Mouse (Mus musculus): ENCODE results near the gene Mok.

The Mok gene

DNA sequence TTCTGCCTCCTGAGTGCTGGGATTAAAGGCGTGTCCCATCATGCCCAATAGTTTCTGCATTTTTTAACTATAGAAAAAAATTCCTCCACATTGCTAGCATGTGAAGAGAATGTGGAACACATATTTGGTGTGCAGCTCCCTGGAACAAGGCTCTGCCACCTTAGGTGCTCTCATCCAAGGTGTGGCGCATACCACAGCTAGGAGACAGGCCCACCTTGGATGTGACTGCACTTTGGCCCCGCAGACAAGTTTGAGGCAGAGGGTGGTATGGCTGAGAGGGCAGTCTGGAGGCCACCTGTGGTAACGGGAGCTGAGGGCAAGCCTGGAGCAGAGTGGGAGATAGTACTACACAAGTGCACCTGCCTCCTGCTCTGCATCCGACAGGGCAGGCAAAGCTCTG is 31.9 kb downstream of the Mok start:
- no peak for DNase-seq (ENCODE audit: low spot score in 2 of 2)

DNA sequence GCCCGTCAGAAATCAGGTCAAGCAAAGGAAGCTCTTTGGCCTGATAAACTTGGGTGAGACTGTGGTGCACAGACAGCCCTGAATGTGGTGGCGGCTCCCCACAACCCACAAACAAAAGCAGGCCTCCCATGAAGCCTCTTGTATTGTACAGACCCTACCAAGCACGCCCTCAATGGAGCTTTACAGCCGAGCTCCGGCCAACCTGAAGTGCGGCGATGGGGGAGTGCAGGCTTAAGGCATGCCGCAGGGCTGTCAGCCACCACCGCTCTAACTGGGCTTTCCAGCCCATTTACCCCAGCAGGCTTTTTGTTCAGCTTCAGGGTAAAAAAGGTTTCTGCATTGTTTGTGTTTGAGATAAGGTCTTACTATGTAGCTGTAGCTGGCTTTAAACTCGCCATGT is 32.3 kb downstream of the Mok start:
- no peak for DNase-seq (ENCODE audit: low spot score in 2 of 2)

DNA sequence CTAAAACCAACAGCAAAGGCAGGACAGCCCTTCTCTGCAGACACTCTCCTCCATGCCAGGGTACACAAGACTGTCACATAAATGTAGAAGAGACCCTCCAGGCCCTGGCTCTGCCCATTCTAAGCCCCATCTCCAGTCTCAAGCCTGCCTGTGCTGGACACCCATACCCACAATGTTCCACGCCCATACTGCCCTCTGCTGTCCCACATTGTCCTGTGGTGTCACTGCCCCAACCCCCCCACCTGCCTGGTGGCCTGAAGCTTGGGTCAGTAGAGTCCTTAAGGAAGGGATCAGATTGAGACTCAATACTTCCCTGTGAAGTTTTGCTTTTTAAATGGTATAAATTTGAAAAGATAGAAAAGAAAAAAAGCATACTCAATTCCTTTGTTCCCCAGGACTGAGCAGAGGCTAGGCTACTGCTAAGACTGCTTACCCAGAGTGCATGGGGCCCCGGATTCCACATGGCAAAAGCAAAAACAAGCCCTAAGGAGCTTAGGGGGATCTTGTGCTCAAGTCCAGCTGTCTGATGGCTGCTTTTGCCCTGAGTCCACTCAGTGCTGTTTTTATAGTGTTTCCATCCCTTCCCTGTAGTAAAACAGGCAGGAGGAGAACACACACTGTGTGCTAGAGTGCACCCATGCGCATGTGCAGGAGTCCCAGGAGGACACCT is 34.3 kb downstream of the Mok start:
- no peak for DNase-seq (ENCODE audit: low spot score in 2 of 2)

DNA sequence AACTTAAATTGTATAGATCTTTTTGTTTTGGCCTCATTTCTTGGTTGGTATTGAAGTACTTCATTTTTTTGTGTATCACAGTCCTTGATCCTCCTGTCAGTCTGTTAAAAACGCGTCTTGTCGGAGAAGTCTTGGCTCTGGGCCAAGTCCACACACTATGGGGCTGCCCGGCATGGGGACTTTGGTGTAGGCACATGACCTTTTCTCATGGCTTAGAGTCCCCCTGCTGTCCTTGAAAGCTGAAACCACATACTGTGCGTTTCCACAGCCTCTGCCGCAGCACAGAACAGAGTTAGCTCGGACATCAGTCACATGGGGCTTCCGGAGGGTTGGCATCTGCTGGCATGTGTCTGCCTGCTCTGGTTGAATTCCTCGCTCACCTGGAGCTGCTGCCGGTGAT is 36.5 kb downstream of the Mok start:
- DNase-seq (ENCODE audit: low spot score in 2 of 2) = no peak

DNA sequence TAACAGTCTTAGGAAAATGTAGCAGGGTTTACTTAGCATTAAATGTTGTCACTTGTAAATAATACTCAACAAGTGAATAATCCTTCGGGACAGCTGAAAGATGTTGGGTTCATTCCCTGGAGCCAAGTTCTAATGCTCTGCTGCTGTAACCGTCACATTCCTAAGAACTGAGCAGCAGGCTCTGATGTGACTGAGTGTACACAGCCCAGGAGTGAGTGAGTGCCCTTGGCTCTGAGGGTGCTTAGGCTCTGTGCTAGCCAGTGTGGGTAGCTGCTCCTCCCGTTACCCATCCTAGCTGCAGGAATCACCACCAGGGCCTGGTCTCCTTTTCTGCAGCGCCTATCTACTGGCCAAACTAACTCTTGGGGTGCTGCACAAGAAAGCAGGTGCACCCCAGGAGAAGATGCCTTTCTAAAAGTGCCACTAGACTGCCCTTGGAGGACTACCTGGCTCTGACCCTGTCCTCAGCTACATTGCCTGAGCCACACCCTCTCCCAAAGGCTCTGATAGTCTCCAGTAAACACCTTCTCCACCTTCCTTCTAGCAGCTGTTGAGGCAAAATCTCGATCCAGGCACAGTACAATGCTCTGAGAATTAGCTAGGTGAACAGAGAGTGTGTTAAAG is 38.0 kb downstream of the Mok start:
- no peak for DNase-seq (ENCODE audit: low spot score in 2 of 2)

DNA sequence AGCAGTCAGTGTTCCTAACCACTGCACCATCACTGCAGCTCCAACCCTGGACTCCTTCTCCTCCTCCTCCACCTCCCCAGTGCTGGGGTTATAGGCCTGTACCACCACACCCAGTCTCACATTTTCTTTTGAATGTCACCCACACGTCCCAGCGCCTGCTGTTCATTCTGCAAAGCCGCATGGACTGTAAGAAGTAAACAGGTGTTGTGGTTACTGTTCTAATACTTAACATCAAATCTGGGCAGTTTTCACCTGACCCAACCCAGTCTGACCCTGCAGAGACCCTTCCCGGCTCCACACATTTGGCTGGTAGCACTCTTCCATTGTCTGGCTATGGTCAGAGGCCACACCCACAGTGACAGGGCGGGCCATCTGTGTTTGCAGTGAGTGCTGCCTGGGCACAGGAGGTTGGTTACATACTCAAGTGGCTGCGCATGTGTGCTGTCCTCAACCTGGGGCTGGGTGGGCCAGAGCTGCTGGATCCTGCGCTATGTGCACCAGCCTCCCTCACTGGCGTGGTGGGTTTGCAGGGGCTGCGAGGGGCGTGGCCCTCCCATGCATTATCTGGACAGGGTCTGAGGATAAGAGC is 38.8 kb downstream of the Mok start:
- DNase-seq (ENCODE audit: low spot score in 2 of 2) = no peak

DNA sequence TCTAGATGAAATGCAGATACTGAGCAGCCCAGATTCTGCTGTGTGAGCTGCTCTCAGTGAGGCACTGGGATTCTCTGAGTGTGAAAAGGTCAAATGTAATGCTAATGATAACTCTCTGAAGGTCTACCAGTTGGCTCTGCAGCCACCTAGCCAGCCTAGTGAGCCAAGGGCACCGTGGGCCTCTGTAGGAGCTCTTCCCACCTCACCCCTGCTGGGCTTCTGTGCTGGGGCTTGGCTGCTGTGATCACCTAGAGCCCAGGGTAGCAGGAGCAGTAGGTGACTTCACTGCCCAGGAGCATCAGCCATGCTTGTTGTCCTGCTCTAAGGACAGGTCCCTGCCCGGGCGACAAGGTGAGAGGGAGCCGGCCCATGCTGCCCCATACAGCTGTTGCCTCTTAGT is 41.5 kb downstream of the Mok start:
- no peak for DNase-seq (ENCODE audit: low spot score in 2 of 2)

DNA sequence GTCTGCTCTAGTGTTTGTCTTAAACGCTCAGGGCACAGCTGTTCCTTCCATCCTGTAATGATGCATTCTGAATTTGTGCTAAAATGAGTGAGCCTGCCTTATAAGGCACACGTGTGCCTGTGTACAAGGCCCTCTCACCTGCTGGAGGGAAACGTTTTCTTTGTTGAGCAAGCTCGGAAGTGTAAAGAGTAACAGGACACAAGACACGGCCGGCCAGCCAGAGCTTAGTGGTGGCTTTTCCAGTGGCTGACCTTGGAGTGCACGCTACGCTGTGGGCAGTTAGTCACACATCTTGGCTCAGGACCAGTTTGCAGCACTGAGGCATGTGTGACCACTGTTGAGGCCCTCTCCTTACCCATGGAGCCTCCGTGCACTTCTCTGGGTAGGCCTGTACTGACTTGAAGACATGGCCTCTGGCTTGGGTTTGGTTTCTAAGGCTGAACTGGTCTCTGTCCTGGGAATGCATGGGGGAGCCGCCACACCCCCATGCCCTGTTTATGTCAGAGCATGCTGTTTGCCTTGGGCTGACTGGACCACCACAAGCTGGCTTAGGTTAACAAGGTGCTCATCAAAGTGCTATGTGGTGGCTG is 42.8 kb downstream of the Mok start:
- peak; percentile 28 to 33 for DNase-seq (ENCODE audit: low spot score in 2 of 2)

DNA sequence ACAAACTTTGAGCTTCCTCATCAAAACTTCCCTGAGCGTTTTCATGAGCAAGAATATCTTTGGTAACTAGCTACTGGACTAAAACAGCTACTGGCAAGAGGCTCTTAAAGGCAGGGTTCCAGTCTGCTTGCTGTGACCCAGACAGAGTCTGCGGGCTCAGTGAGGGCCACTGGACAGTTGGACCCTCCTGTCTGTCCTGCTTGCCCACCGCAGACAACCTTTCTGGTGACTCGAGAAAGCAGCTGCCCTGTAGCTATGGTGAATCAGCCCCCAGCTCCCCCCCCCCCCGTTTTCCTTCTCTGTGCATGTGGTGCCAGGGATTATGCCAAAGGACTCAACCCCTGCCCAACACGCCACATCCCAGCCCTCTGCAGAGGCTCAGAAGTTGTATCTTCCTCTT is 43.5 kb downstream of the Mok start:
- no peak for DNase-seq (ENCODE audit: low spot score in 2 of 2)

DNA sequence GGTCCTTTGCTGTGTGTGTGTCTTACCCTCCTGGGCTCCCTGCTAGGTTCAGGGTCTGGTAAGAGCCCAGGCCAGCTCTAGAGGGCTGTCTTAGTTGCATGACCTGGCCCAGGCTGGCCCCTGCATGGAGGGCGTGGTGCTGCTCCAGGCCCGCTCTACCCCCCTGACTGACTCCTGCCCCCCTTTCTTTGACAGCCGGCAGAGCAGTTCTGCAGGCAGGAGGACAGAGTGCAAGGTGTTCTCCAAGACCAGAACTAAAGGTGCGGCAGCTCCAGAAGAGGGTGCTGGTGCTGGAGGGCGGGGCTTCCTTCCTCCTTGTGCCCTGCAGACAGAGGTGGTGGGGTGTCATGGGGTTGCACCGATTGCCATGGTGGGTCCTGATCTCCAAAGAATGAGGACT is 44.0 kb downstream of the Mok start:
- no peak for DNase-seq (ENCODE audit: low spot score in 2 of 2)

DNA sequence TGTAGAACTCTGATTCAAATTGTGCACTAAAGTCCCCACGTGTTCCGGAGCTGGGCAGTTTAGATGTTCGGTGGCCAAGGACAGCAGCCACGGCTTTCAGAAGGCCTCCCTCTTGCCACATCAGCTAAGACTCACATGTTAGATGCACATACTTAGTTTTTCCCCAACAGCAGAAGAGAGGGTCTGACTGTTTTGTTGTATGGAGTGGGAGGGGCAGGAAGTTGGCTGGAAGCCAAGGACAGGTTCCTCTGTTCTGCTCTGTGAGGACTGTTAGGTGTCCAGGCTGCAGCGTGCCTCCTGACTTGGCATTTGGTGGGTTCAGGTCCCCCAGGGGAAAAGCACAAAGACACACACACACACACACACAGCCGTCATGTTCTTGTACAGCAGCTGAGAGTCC is 45.7 kb downstream of the Mok start:
- no peak for DNase-seq (ENCODE audit: low spot score in 2 of 2)

DNA sequence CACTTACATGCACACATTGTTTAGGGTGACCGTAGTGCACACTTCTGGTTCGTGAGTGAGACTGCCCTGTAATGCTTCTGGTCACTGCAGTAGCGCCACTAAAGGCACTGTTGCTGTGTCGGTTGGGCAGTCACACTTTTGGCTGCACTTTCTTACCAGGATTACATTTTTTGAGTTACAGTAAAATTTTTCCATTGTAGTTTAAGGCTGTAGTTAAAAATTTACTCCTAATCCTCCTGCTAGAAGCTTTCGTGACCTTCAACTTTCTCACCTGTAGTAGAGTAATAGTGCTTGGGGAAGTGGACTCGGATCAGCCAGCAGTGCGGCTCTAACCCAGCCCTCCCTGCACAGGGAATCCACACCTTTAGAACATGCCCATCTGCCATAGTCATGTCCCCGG is 49.7 kb downstream of the Mok start:
- no peak for DNase-seq (ENCODE audit: low spot score in 2 of 2)

DNA sequence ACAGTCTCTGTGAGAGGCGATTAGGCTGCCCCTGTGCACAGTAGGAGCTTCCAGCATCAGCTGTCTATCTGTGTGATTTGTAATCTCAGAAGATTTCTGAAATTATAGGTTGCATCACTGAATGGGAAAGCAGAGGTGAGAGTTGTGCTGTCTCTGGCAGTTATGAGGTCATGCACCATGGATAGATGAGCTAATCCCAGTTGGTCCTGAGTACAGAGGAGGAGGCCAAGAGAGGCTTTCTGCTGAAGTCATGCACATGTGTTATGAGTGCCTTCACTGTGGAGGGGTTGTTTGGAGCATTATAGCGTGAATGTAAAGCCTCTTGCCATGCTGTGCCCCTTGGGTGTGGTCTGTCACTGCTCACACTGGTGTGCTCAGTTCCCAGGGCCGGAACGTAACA is 50.2 kb downstream of the Mok start:
- no peak for DNase-seq (ENCODE audit: low spot score in 2 of 2)

DNA sequence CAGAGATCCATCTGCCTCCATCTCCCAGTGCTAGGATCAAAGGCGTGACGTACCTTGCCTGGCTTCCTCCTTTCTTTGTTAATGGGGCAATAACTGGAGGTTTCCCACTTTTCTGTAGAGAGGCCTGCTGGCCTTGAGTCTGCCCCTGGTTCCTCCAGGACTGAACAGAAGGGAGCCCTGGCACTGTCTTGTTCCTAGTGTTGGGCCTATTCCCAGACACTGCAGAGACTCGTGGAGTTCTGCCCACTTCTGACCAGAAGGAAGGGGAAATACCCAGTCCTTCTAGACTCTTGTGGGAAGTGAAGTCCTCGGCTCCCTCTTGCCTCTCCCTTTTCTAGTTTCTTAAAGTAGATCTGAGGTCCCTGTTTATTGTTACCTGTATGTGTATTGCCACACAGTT is 54.5 kb downstream of the Mok start:
- no peak for DNase-seq (ENCODE audit: low spot score in 2 of 2)

DNA sequence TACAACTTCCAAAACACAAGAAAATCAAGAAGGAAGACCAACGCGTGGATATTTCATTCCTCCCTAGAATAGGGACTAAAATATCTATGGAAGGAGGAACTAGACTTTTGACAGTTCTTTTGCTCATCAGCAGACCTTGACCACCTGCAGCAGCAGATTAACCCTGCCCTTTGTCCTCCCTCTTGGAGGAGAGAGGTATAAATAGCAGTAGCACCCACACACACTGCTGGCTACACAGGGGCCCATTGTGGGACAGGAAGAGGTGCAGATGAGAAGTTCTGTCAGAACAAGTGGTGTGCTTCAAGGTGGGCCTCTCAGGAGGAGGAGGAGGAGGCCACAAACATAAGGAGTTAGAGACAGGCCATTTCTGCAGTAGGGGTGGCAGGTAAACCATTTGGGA is 56.5 kb downstream of the Mok start:
- no peak for DNase-seq (ENCODE audit: low spot score in 2 of 2)

DNA sequence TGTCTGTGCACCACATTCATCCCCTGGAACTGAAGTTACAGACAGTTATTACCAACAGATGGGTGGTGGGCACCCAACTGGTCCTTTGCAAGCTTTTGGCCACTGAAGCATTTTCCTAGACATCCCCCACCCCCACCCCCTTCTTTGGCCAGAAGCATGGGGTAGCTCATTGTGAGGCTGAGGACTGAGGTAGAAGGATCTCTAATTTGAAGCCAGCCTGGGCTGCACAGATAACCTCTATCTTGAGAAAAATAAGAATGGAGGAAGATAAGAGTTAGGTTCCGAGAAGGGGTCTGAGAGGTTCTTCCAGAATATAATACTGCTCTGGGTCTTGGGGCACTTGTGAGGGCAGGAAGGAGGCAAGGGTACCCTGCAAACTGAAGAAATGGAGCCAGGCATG is 58.5 kb downstream of the Mok start:
- no peak for DNase-seq (ENCODE audit: low spot score in 2 of 2)

DNA sequence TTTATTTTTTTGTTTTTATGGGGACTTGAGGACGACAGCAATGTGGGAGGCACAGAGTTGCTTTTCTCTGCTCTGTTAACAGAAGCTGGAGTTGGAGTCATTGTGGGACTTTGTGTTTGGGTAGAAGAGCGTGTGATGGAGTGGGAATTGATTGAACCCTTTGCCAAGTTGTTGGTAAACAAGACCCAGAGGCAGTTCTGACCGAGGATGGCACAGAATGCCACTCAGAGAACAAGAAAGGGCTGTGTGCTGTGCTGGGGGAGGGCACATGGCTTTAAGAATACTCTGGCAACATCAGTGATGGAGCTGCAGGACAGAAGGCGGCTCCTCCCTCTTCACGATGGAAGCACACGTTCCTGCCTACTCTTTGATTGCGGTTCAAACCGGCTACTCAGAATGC is 59.6 kb downstream of the Mok start:
- DNase-seq (ENCODE audit: low spot score in 2 of 2) = no peak

DNA sequence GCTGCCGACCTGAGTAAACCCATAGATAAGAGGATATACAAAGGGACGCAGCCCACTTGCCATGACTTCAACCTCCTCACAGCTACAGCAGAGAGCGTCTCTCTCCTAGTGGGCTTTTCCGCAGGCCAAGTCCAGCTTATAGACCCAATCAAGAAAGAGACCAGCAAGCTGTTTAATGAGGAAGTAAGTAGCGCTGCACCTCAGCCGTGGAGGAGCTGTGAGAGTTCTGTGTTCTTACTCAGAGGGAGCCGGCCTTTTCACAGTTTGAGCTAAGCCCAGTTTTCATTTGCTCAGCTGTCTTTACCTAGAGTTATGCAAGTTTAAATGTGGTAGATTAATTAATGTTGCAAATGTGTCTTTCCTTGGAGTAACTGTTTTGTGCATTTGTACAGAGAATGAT is 61.4 kb downstream of the Mok start:
- DNase-seq (ENCODE audit: low spot score in 2 of 2) = no peak

DNA sequence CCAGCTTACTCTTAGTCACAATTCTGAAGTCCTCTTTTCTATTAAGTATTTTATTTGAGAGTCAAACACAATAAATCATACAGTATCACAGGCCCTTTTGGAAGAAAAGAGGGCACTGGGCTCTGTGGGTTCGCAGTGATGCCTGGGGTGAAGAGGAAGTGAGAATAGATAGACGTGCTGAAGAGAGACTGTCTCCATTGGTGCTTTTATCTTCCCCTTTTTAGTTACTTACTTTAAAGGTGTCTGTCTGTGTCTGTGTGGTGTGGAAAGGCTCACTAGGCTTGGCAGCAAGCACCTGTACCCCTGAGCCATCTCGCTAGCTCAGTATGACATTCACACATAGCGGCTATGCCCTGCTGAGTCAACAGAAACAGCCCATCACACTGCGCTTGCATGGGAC is 62.9 kb downstream of the Mok start:
- no peak for DNase-seq (ENCODE audit: low spot score in 2 of 2)

DNA sequence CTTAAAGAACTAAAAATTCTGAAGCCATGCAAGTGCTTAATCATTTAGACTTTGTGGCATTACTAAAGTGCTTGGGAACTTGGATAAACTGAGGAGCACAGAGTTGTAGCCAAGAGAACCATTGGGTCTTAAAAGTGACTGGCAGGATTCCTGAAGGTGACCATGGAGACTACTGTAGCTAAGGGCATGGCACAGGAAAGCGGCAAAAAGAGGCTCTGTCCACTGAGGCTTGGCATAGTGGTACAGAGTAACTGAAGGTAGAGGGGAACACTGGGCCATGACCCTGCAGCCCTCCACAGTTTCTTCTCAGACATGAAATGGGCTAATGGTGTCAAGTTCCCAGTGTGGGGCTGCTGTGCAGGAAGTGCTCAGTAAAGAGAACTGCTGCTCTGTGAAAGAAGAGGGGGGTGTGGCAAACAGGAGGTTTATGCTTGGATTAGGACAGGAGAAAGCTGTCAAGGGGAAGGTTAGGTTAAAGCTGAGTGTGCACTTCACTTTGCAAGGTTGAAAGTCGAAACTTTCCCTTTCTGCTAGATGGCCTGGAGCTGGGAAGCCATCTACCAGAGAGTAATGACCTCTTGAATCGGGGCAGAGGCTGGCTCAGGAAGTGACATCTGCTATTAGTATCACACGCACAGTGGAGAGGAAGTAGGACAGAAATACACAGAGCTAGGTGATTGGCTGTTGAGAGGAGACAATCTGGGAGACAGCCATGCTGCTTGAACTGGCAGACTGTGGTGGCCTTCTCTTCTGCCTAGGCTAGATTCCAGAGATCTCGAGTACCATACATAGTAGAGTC is 64.9 kb downstream of the Mok start:
- DNase-seq (ENCODE audit: low spot score in 2 of 2) = no peak

DNA sequence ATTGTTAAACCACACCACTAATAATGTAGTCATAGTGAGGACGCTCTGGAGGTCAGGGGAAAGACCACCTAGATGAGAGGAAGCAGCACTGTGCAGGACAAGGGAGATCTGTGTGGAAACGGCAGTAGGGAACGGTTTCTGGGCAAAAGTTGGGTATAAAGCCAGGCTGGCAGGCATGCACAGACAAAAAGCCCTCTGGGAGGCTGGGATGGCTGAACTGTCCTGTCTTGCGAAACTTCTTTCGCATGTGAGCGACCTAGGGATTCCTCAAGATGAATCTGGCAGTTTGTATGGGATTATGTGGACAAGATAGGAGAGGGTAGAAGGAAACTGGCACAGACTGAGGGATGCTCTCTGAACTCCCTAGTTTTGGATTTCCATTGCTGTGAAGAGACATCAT is 68.8 kb downstream of the Mok start:
- no peak for DNase-seq (ENCODE audit: low spot score in 2 of 2)

DNA sequence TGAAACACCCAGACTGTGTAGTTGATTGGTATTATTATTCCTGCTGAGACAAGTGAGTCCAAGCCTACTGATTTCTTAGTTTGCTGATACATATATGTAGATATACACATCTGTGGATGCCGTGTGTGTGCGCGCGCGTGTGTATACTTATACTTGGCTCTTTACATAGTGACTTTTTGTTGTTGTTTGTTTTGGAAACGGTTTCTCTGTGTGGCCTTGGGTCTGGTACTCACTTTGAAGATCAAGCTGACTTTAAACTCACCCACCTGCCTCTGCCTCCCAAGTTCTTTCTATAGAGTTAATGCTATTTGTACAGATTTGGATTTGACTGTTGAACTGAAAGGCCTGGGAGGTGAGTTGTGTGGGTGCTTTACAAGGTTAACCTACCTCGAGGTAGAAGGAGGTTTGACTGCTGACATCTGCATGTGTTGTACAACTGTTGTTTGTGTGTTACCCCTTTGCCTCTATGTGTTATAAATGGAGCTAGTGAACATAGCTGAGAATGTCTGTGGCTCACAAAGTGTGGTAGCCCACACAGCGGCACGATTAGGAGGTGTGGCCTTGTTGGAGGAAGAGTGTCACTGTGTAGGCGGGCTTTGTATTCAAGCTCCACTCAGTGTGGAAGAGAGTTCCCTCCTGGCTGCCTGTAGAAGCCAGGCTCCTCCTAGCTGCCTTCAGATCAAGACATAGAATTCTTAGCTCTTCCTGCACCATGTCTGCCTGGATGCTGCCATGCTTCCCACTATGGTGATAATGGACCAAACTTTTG is 70.1 kb downstream of the Mok start:
- DNase-seq (ENCODE audit: low spot score in 2 of 2) = no peak
